Mouse (Mus musculus): ENCODE measurements around the gene Fam50b. TPM values are rescaled to one million over a fixed set of nuclear protein-coding genes. Genes with fewer than 3 reads are reported as not detected.

Fam50b gene
- polyA plus RNA-seq (2014; fragmentation: Illumina TruSeq; extraction: RNeasy Lipid Tissue Mini Kit (QIAGEN cat#74804); ENCODE audit: low read depth, low replicate concordance), result 6.3 TPM

GRCm38 (mm10) chr13:34734686-34735085 lies at the start of gene Fam50b:
TSS of gene Fam50b (plus strand) at chr13:34734850.

Other genes starting within 250 kb of the Fam50b start
- gene Pxdc1, start 81.4 kb upstream of the Fam50b start, polyA plus RNA-seq (2014; fragmentation: Illumina TruSeq; extraction: RNeasy Lipid Tissue Mini Kit (QIAGEN cat#74804); ENCODE audit: low read depth, low replicate concordance), result 29.2 TPM
- gene Prpf4b, start 140.5 kb downstream of the Fam50b start, polyA plus RNA-seq (2014; fragmentation: Illumina TruSeq; extraction: RNeasy Lipid Tissue Mini Kit (QIAGEN cat#74804); ENCODE audit: low read depth, low replicate concordance), result 67.9 TPM
- 528 TPM for gene Fam217a, start 189.5 kb downstream of the Fam50b start, polyA plus RNA-seq (2014; fragmentation: Illumina TruSeq; extraction: RNeasy Lipid Tissue Mini Kit (QIAGEN cat#74804); ENCODE audit: low read depth, low replicate concordance)
- 317 TPM for gene 4933417A18Rik, start 189.6 kb downstream of the Fam50b start, polyA plus RNA-seq (2014; fragmentation: Illumina TruSeq; extraction: RNeasy Lipid Tissue Mini Kit (QIAGEN cat#74804); ENCODE audit: low read depth, low replicate concordance)
- gene Eci3, start 229.0 kb downstream of the Fam50b start, polyA plus RNA-seq (2014; fragmentation: Illumina TruSeq; extraction: RNeasy Lipid Tissue Mini Kit (QIAGEN cat#74804); ENCODE audit: low read depth, low replicate concordance), result not detected